Mouse (Mus musculus) liver, adult 10 weeks (tissue): Measurements from ENCODE around the gene Mmp24. TPM values are rescaled to one million over a fixed set of nuclear protein-coding genes. Genes with fewer than 3 reads are reported as not detected.

Experiments used
- polyA plus RNA-seq: library from polyadenylated mRNA; stranded (reverse); fragments of 350-450 nt; fragmentation: Illumina TruSeq; extraction: RNeasy Lipid Tissue Mini Kit (QIAGEN cat#74804); gene quantifications from one replicate; pipeline ENCODE4 v1.2.3, GENCODE M21; 2014; ENCODE audit warnings: low read depth, low replicate concordance

Gene Mmp24
- polyA plus RNA-seq: not detected

DNA sequence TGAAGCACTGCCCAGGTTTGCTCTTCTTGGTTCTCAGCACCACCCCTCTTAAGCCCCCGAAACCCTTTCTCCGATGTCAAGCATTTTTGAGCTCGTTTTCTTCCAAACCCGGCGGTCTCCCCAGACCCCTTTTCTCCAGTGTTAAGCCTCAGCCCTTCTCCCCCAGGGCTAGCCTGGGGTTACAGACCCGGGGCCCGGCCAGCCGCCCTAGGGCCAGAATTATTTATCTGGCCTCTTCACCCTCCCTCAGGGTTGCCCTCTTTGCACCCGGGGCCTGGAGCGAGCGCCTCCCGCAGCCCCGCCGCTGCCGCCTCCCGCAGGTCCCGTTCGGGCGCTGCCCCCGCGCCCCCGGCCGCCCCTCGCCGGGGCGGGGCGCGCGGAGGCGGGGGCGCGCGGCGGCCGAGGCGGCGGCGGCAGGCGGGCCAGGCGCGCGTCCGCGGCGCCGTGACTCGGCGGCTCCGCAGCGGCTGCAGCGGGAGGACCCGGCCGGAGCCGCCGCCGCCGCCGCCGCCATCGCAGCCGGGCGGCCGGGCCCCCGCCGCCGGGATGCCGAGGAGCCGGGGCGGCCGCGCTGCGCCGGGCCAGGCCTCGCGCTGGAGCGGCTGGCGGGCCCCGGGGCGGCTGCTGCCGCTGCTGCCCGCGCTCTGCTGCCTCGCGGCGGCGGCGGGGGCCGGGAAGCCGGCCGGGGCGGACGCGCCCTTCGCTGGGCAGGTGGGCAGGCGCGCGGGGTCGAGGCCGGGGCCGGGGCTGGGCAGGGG, at the start of gene Mmp24:
TSS of gene Mmp24 (plus strand) at position 416 of the 758 bp plus-strand sequence.

DNA sequence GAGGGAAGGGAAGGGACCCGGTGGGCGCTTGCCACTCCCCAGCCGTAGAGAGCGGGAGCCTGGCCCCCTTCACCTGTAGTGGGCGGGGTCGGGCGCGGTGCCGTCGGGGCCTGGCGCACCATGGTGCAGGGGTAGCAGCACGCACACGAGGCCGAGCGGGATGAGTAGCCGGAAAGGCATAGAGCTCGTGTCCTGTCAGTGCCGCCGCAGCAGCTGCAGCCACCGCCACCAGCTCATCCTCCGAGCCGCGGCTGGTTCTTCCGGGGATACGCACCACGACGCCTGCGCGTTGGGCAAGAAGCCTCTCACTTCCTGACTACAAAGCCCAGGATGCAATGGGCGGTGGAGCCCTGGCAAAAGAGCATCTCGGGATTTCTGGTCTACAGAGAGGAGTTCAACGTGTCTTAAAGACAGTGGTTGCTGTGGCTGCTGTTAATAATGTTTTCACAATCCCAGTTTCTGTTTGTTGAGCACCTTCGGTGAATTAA, 45.9 kb upstream of the Mmp24 start, which contains the start of gene Edem2:
TSS of gene Edem2 (minus strand) at position 318 of the 488 bp plus-strand sequence.

DNA sequence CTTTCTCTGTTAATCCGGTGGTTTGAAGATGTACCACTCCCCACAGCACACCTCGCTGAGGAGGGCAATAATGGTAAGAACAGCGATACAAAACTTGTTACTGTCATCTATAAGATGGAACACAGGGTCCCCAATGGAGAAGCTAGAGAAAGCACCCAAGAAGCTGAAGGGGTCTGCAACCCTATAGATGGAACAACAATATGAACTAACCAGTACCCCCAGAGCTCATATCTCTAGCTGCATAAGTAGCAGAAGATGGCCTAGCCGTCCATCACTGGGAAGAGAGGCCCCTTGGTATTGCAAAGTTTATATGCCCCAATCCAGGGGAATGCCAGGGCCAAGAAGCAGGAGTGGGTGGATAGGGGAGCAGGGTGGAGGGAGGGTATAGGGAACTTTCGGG, 39.4 kb upstream of the Mmp24 start, which contains the start of gene Gm17581:
TSS of gene Gm17581 (minus strand) at position 101 of the 400 bp plus-strand sequence.

GRCm38 (mm10) chr2:155751014-155751786, 23.9 kb upstream of the Mmp24 start, which contains the start of gene Procr:
TSS of gene Procr (plus strand) at chr2:155751117.

GRCm38 (mm10) chr2:155819392-155819448, 44.1 kb downstream of the Mmp24 start, which contains the start of gene BC029722:
TSS of gene BC029722 (minus strand) at chr2:155819426.

DNA sequence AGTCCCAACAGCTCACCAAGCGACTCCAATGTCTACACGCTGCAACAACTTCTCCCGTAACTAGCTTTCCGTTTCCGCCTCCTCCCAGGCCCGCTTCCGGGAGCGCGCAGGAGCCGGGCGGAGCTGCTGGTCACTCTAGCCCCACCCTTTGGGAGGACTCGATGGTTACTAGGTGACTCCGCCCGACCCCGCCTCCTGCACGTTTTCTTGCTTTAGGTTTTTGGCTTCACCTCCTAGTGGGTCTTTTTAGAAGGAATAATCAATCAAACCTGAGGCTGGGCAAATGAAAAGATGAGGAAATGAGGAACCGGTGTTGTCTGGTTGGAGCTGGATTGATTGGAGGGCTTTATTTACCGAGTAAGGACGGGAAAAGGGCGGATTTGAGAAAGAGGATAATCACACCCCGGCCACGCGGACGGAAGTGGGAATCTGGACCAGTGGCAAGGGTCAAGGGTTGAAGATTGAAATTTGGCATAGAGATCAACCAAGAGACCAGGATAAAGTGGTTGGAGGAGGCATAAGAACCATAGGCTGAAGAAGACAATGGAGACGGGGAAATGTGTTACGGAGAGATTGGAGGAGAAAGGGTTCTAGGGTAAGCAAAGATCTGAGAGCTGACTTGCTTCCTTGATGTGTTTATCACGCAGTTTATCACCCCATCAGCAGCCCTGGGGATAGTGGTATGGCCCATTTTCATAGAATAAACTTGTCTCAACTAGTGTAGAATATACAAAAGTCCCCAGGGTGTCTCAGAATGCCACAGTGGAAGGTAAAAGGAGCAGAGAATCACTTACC, 51.7 kb downstream of the Mmp24 start, which contains the start of gene Eif6:
TSS of gene Eif6 (minus strand) at position 296 of the 795 bp plus-strand sequence.

DNA sequence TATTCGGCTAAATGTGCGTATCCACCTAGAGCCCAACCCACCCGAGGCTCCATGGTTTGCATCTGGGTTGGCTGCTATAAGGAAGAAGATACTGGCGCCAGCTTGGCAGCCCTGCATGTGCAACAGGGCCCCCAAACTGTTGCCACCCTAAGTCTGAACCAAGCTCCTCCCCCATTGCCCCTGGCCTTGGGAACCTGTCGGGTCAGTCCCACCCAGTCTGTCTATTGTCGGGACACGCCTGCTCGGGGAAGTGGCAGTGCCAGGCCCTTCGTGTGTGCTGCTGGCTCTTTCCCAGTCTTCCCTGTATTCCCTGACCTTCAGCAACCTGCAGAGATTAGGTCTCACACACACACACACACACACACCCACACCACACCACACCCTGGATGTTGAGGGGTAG, 59.6 kb downstream of the Mmp24 start, which contains the start of gene Fam83c:
TSS of gene Fam83c (minus strand) at position 123 of the 400 bp plus-strand sequence.

Other genes starting within 250 kb of the Mmp24 start
- 13.4 TPM for gene Gss, start 182.5 kb upstream of the Mmp24 start, polyA plus RNA-seq
- gene Myh7b, start 164.1 kb upstream of the Mmp24 start, polyA plus RNA-seq: not detected
- gene Trpc4ap, start 83.0 kb upstream of the Mmp24 start, polyA plus RNA-seq: 44.1 TPM
- gene Edem2, start 45.9 kb upstream of the Mmp24 start, polyA plus RNA-seq: 13.2 TPM
- not detected for gene Gm17581, start 39.5 kb upstream of the Mmp24 start, polyA plus RNA-seq
- 0.79 TPM for gene Procr, start 24.2 kb upstream of the Mmp24 start, polyA plus RNA-seq
- 6.1 TPM for gene BC029722, start 44.1 kb downstream of the Mmp24 start, polyA plus RNA-seq
- gene Eif6, start 51.6 kb downstream of the Mmp24 start, polyA plus RNA-seq: 15.9 TPM
- not detected for gene Fam83c, start 59.5 kb downstream of the Mmp24 start, polyA plus RNA-seq
- 33.9 TPM for gene Uqcc1, start 155.0 kb downstream of the Mmp24 start, polyA plus RNA-seq
- not detected for gene Gm15557, start 165.4 kb downstream of the Mmp24 start, polyA plus RNA-seq
- not detected for gene Gdf5, start 170.0 kb downstream of the Mmp24 start, polyA plus RNA-seq
- gene Cep250, start 181.1 kb downstream of the Mmp24 start, polyA plus RNA-seq: 0.66 TPM
- 2.9 TPM for gene 6430550D23Rik, start 232.6 kb downstream of the Mmp24 start, polyA plus RNA-seq
- gene Ergic3, start 232.7 kb downstream of the Mmp24 start, polyA plus RNA-seq: 15.9 TPM